Mouse (Mus musculus) ES-E14 (cell line): Measurements from ENCODE around the gene Sell.

Experiments
- HCFC1 ChIP-seq: IDR thresholded peaks from 2 replicates; pipeline ENCODE4 v1.6.1; 2012; ENCODE audit warnings: low read length, inconsistent platforms, borderline replicate concordance; ENCODE audit not compliant: insufficient read depth
- ZNF384 ChIP-seq: IDR thresholded peaks from 2 replicates; pipeline ENCODE4 v1.6.1; 2012; ENCODE audit warnings: low read depth, low read length, inconsistent platforms

GRCm38 (mm10) chr1:164110591-164111329 is 49.0 kb downstream of the Sell start:
- TF ChIP-seq ZNF384 (no peak), HCFC1 (no peak)
